ENCODE assay signal across 31 mouse cellular contexts in the genomic region with DNA sequence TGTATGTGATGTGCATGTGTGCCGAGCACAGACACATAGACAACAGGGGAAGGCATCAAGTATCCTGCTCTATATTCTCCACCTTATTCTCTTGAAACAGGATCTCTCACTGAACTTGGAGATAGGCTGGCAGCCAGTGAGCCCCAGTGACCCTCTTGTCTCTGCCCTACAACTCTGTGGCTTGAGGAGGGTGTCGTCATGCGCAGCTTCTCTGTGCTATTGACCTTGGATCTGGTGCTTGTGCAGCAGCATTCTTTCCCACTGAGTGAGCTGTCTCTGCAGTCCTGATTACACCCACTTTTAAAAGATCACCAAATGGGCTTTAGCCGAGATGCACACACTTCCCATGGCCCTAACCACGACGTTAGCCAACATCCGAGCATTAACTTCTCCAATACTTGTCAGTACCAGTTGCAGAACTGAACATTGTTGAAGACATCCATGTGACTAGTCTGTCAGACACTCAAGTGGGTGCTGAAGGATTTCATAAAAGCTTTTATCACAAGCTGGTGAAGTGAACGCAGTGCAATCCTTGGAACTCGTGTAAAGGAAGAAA.
A peak's percentile ranks its signal among the peaks of the same experiment; 100 is the strongest.
DNase-seq lines count a peak whose midpoint lies in the region; ATAC-seq and TF ChIP-seq lines count a peak whose summit lies in the region.
"Had no signal": no experiment of that assay in that cellular context is flagged by ENCODE, and none has a peak within 500 bp of the region (broad histone marks: within the 10 kb centered on the region; RNA-seq: fewer than 3 reads in every experiment).

No protein-coding gene starts in this region.

- no peaks in the 10 kb centered on the region for H3K9me3 ChIP-seq in heart, embryonic 10.5 days
- H3K9me3 ChIP-seq in heart, embryonic 15.5 days (replicated peaks): no peaks in the 10 kb centered on the region
- H3K9me3 ChIP-seq in midbrain, embryonic 11.5 days (ENCODE audit: control insufficient read depth, low read length): no peaks in the 10 kb centered on the region
- H3K9me3 ChIP-seq in midbrain, postnatal 0 days (ENCODE audit: low read length): no peaks in the 10 kb centered on the region
- H3K9me3 ChIP-seq: embryonic facial prominence, embryonic 12.5 days; hindbrain, embryonic 12.5 days; kidney, embryonic 15.5 days; limb, embryonic 12.5 days; lung, embryonic 15.5 days; stomach, embryonic 15.5 days had no signal

- 0 out of 2 replicates have a peak overlapping the region, but pooled peaks have one; percentile 12 for H3K4me3 ChIP-seq in heart, embryonic 10.5 days
- no peak overlapping the region for H3K4me3 ChIP-seq in heart, adult 2 months
- no peak overlapping the region for H3K4me3 ChIP-seq in heart, embryonic 15.5 days
- H3K4me3 ChIP-seq in midbrain, embryonic 11.5 days (ENCODE audit: low read depth, low read length): no peak overlapping the region
- no peak overlapping the region for H3K4me3 ChIP-seq in midbrain, postnatal 0 days (ENCODE audit: low read depth, low read length)
- H3K4me3 ChIP-seq: embryonic facial prominence, embryonic 12.5 days; hindbrain, embryonic 12.5 days; kidney, embryonic 15.5 days; layer of hippocampus, adult 2 months; left cerebral cortex, adult 2 months; limb, embryonic 12.5 days; lung, embryonic 15.5 days; stomach, embryonic 15.5 days had no signal

- TF ChIP-seq EP300 in heart, adult 2 months (IDR thresholded peaks at IDR 0.05; ENCODE audit: insufficient read depth, low read depth, low read length): no peak

- peak; percentile 31; the same call in 1 of the 2 replicates for ATAC-seq in heart, embryonic 15.5 days (replicated peaks; ENCODE audit: insufficient number of reproducible peaks, insufficient read depth, low FRiP score, low read depth)
- no peak for ATAC-seq in midbrain, embryonic 11.5 days (ENCODE audit: low FRiP score)
- ATAC-seq in midbrain, postnatal 0 days (ENCODE audit: low FRiP score): no peak
- ATAC-seq: activated CD4-positive, CD25-positive, alpha-beta regulatory T cell, adult 4 months; forebrain, embryonic 14.5 days; hindbrain, postnatal 0 days had no signal

- intact Hi-C loops in heart, adult 2 months (cut with DNase I): no loop called here

- peak; percentile 81 for DNase-seq in heart, embryonic 10.5 days (ENCODE audit: low spot score)
- DNase-seq in heart, adult 2 months: no peak
- no peak for DNase-seq in heart, adult 9 months (ENCODE audit: low spot score in 2 of 2)
- DNase-seq in midbrain, embryonic 11.5 days (ENCODE audit: low spot score, missing footprints): peak; percentile 6
- no peak for DNase-seq in midbrain, postnatal 0 days (ENCODE audit: low spot score)
- no peak for DNase-seq in adrenal gland, postnatal 25 days
- DNase-seq: adrenal gland, adult 2 months; cerebellum, adult 8-10 months; cerebellum, postnatal 25 days; gastrocnemius, postnatal 14 days; heart, adult 18-20 months; kidney, adult 11 months; kidney, postnatal 25 days; lung, postnatal 36 days; midbrain, embryonic 14.5 days; right cerebral cortex, postnatal 25 days; thymus, postnatal 14 days had no signal

- 36% methylated on average over 9 of the region's 9 CpGs for WGBS in heart, embryonic 10.5 days
- 37% methylated on average over 9 of the region's 9 CpGs for WGBS in heart, adult 2 months
- 32% methylated on average over 9 of the region's 9 CpGs for WGBS in heart, embryonic 15.5 days
- 90% methylated on average over 9 of the region's 9 CpGs for WGBS in midbrain, embryonic 11.5 days
- 82% methylated on average over 9 of the region's 9 CpGs for WGBS in midbrain, postnatal 0 days

- H3K4me1 ChIP-seq in heart, embryonic 10.5 days: peaks cover 16% of the 10 kb centered on the region; the same call in 1 of the 2 replicates
- H3K4me1 ChIP-seq in heart, adult 2 months (ENCODE audit: control insufficient read depth, insufficient read depth, low read length): no peaks in the 10 kb centered on the region
- H3K4me1 ChIP-seq in heart, embryonic 15.5 days (replicated peaks): peaks cover 7% of the 10 kb centered on the region; the same call in 1 of the 2 replicates
- H3K4me1 ChIP-seq in midbrain, embryonic 11.5 days (ENCODE audit: control insufficient read depth, insufficient read depth, low read length): no peaks in the 10 kb centered on the region
- no peaks in the 10 kb centered on the region for H3K4me1 ChIP-seq in midbrain, postnatal 0 days (ENCODE audit: insufficient read depth, low read length)
- H3K4me1 ChIP-seq: embryonic facial prominence, embryonic 12.5 days; hindbrain, embryonic 12.5 days; kidney, embryonic 15.5 days; limb, embryonic 12.5 days; stomach, embryonic 15.5 days had no signal

- H3K27me3 ChIP-seq in heart, embryonic 10.5 days (ENCODE audit: insufficient read depth, poor library complexity, severe bottlenecking): no peaks in the 10 kb centered on the region
- no peaks in the 10 kb centered on the region for H3K27me3 ChIP-seq in heart, adult 2 months (ENCODE audit: control insufficient read depth, insufficient read depth, low read length)
- H3K27me3 ChIP-seq in heart, embryonic 15.5 days: no peaks in the 10 kb centered on the region
- no peaks in the 10 kb centered on the region for H3K27me3 ChIP-seq in midbrain, embryonic 11.5 days (ENCODE audit: control insufficient read depth, insufficient read depth, low read length)
- H3K27me3 ChIP-seq in midbrain, postnatal 0 days (ENCODE audit: insufficient read depth, low read length): no peaks in the 10 kb centered on the region
- H3K27me3 ChIP-seq: CH12.LX; embryonic facial prominence, embryonic 12.5 days; hindbrain, embryonic 12.5 days; kidney, embryonic 15.5 days; limb, embryonic 12.5 days; lung, embryonic 15.5 days; stomach, embryonic 15.5 days had no signal

- H3K9ac ChIP-seq in heart, adult 2 months (ENCODE audit: low read depth, low read length): no peak overlapping the region
- no peak overlapping the region for H3K9ac ChIP-seq in heart, embryonic 15.5 days
- H3K9ac ChIP-seq in midbrain, embryonic 11.5 days (ENCODE audit: low read length): no peak overlapping the region
- no peak overlapping the region for H3K9ac ChIP-seq in midbrain, postnatal 0 days (replicated peaks; ENCODE audit: low read length, poor library complexity, severe bottlenecking)
- H3K9ac ChIP-seq: embryonic facial prominence, embryonic 12.5 days; hindbrain, embryonic 12.5 days; kidney, embryonic 15.5 days; limb, embryonic 12.5 days; lung, embryonic 15.5 days; stomach, embryonic 15.5 days had no signal

- H3K36me3 ChIP-seq in heart, embryonic 10.5 days: no peaks in the 10 kb centered on the region
- no peaks in the 10 kb centered on the region for H3K36me3 ChIP-seq in heart, adult 2 months (ENCODE audit: control insufficient read depth, insufficient read depth, low read length)
- no peaks in the 10 kb centered on the region for H3K36me3 ChIP-seq in heart, embryonic 15.5 days
- no peaks in the 10 kb centered on the region for H3K36me3 ChIP-seq in midbrain, embryonic 11.5 days (ENCODE audit: control insufficient read depth, insufficient read depth, low read length)
- no peaks in the 10 kb centered on the region for H3K36me3 ChIP-seq in midbrain, postnatal 0 days (ENCODE audit: insufficient read depth, low read length)
- H3K36me3 ChIP-seq: embryonic facial prominence, embryonic 12.5 days; hindbrain, embryonic 12.5 days; kidney, embryonic 15.5 days; limb, embryonic 12.5 days; lung, embryonic 15.5 days; stomach, embryonic 15.5 days had no signal

- TF ChIP-seq CTCF in heart, adult 2 months (IDR thresholded peaks at IDR 0.05): no peak
- TF ChIP-seq CTCF in midbrain, postnatal 0 days (IDR thresholded peaks at IDR 0.05): no peak

- H3K27ac ChIP-seq in heart, embryonic 10.5 days: no peak overlapping the region
- H3K27ac ChIP-seq in heart, adult 2 months: no peak overlapping the region
- H3K27ac ChIP-seq in heart, embryonic 15.5 days: 0 out of 2 replicates have a peak overlapping the region, but pooled peaks have one; percentile 20
- no peak overlapping the region for H3K27ac ChIP-seq in midbrain, embryonic 11.5 days (ENCODE audit: low read depth, low read length)
- H3K27ac ChIP-seq in midbrain, postnatal 0 days (ENCODE audit: low read depth, low read length): no peak overlapping the region
- H3K27ac ChIP-seq: embryonic facial prominence, embryonic 12.5 days; hindbrain, embryonic 12.5 days; hindbrain, postnatal 0 days; kidney, embryonic 15.5 days; layer of hippocampus, adult 2 months; left cerebral cortex, adult 2 months; limb, embryonic 12.5 days; lung, embryonic 15.5 days; stomach, embryonic 15.5 days had no signal

- peak overlapping the region; percentile 30 for H3K4me2 ChIP-seq in heart, embryonic 15.5 days
- no peak overlapping the region for H3K4me2 ChIP-seq in midbrain, embryonic 11.5 days
- no peak overlapping the region for H3K4me2 ChIP-seq in midbrain, postnatal 0 days (ENCODE audit: low read depth, low read length, poor library complexity, severe bottlenecking)
- H3K4me2 ChIP-seq: embryonic facial prominence, embryonic 12.5 days; hindbrain, embryonic 12.5 days; kidney, embryonic 15.5 days; limb, embryonic 12.5 days; liver, embryonic 11.5 days; lung, embryonic 15.5 days; stomach, embryonic 15.5 days had no signal

- no peak for TF ChIP-seq POLR2A in heart, adult 2 months (IDR thresholded peaks at IDR 0.05; ENCODE audit: insufficient read depth, low read depth, low read length)

- no peaks in the 10 kb centered on the region for H3K79me2 ChIP-seq in heart, adult 2 months (replicated peaks; ENCODE audit: control insufficient read depth, insufficient read depth, low read length)

Comparison
In these comparisons a context has a peak if more than half of its experiments do, and no peak if none do; other contexts are left out.
1. DNase-seq: peak in heart, embryonic 10.5 days (single experiment) and midbrain, embryonic 11.5 days (single experiment); none in heart, adult 2 months (0 of 2), heart, adult 9 months (0 of 2), midbrain, postnatal 0 days (single experiment) and adrenal gland, postnatal 25 days (single experiment).